Mouse (Mus musculus) midbrain, embryonic 16.5 days (tissue): ENCODE data around the gene Nrbp1. TPM values are rescaled to one million over a fixed set of nuclear protein-coding genes. Genes with fewer than 3 reads are reported as not detected.

Source experiments
- ATAC-seq: fragments of 200-750 bp; cut with Nextera tagmentation; 2 replicates; pipeline ENCODE4 v1.8.0; 2017; ENCODE audit warnings: moderate TSS enrichment
- H3K27ac ChIP-seq: fragments of 300-500 bp; sonication (generic); 2 replicates; pipeline ENCODE4 v1.5.1; 2014; ENCODE audit warnings: mild to moderate bottlenecking, low read length, mixed read lengths
- H3K27me3 ChIP-seq: fragments of 300-500 bp; sonication (generic); 2 replicates; pipeline ENCODE4 v1.6.1; 2014; ENCODE audit warnings: low read depth, low read length, mixed read lengths; ENCODE audit not compliant: control insufficient read depth, insufficient read depth
- H3K36me3 ChIP-seq: fragments of 300-500 bp; sonication (generic); 2 replicates; pipeline ENCODE4 v1.6.1; 2014; ENCODE audit warnings: mild to moderate bottlenecking, low read length, moderate library complexity, mixed read lengths; ENCODE audit not compliant: control insufficient read depth, insufficient read depth
- H3K4me1 ChIP-seq: fragments of 300-500 bp; sonication (generic); 2 replicates; pipeline ENCODE4 v1.6.1; 2014; ENCODE audit warnings: mild to moderate bottlenecking, low read length, mixed read lengths; ENCODE audit not compliant: control insufficient read depth, insufficient read depth
- H3K4me2 ChIP-seq: fragments of 300-500 bp; sonication (generic); 2 replicates; pipeline ENCODE4 v1.6.1; 2014; ENCODE audit warnings: mild to moderate bottlenecking, low read length, mixed read lengths
- H3K4me3 ChIP-seq: fragments of 300-500 bp; sonication (generic); 2 replicates; pipeline ENCODE4 v1.5.1; 2014; ENCODE audit warnings: low read depth, mild to moderate bottlenecking, low read length, moderate library complexity, mixed read lengths
- H3K9ac ChIP-seq: fragments of 300-500 bp; sonication (generic); 2 replicates; pipeline ENCODE4 v1.6.1; 2014; ENCODE audit warnings: low read depth, low read length, mixed read lengths
- H3K9me3 ChIP-seq: fragments of 300-500 bp; sonication (generic); replicated peaks from 2 replicates; pipeline ENCODE4 v1.6.1; 2014; ENCODE audit warnings: mild to moderate bottlenecking, low read length, mixed read lengths; ENCODE audit not compliant: control insufficient read depth, poor library complexity, severe bottlenecking
- WGBS: fragments of 180-500 bp; shearing (Covaris S2); extraction: QIAGEN DNeasy Blood & Tissue Kit; methylation state at CpG from one replicate; pipeline ENCODE4 v1.1.7; 2014; 5-methylcytosine and 5-hydroxymethylcytosine counted together
- polyA plus RNA-seq: library from polyadenylated mRNA; unstranded; fragments of >200 nt; fragmentation: Nextera tagmentation; extraction: Ambion mirVana; gene quantifications from 2 replicates; pipeline ENCODE4 v1.2.1, GENCODE M21; 2015

The Nrbp1 gene
- polyA plus RNA-seq, 1 experiment from 2014 or later, result 165 TPM

DNA sequence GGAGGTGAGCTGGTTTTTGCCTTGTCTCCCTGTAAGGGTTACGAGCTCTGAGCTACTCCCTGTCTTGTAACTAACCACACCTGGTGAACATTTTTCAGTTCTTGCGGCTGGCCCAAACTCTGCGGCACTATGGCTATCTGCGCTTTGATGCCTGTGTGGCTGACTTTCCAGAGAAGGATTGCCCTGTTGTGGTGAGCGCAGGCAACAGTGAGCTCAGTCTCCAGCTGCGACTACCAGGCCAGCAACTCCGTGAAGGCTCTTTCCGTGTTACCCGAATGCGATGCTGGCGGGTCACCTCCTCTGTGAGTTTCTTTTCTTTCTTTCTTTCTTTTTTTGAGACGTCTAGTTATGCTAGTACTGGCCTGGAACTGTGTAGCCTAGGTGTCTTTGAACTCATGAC lies 43.6 kb upstream of the Nrbp1 start:
- 95% methylated on average over 12 of the region's 12 CpGs for WGBS
- Histone ChIP-seq H3K4me2 (no peak overlapping the region), H3K9ac (no peak overlapping the region), H3K4me1 (peaks cover 23% of the 10 kb centered on the region), H3K27ac (no peak overlapping the region), H3K9me3 (peaks cover 5% of the 10 kb centered on the region), H3K27me3 (no peaks in the 10 kb centered on the region), H3K4me3 (no peak overlapping the region), H3K36me3 (peaks cover 51% of the 10 kb centered on the region)
- ATAC-seq, result no peak

DNA sequence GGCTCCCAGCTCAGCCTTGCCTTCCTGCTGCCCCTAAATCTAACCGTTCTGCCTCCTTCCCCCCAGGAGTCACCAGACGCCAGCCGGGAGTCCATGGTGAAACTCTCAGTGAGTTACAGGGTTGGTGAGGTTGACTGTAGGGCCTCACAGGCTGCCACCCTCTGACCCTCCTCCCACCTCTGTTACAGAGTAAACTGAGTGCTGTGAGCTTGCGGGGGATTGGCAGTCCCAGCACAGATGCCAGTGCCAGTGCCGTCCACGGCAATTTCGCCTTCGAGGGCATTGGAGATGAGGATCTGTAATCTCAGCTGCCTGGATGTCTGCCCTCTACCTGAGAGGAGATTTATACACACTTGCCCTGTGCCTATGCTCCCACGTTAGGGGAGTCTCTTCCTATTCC lies 42.5 kb upstream of the Nrbp1 start:
- Histone ChIP-seq H3K4me1 (peaks cover 24% of the 10 kb centered on the region), H3K9ac (no peak overlapping the region), H3K27me3 (no peaks in the 10 kb centered on the region), H3K27ac (no peak overlapping the region), H3K9me3 (peaks cover 5% of the 10 kb centered on the region), H3K4me3 (no peak overlapping the region), H3K4me2 (no peak overlapping the region), H3K36me3 (peaks cover 56% of the 10 kb centered on the region)
- ATAC-seq, result no peak
- WGBS, result 85% methylated on average over 9 of the region's 9 CpGs

DNA sequence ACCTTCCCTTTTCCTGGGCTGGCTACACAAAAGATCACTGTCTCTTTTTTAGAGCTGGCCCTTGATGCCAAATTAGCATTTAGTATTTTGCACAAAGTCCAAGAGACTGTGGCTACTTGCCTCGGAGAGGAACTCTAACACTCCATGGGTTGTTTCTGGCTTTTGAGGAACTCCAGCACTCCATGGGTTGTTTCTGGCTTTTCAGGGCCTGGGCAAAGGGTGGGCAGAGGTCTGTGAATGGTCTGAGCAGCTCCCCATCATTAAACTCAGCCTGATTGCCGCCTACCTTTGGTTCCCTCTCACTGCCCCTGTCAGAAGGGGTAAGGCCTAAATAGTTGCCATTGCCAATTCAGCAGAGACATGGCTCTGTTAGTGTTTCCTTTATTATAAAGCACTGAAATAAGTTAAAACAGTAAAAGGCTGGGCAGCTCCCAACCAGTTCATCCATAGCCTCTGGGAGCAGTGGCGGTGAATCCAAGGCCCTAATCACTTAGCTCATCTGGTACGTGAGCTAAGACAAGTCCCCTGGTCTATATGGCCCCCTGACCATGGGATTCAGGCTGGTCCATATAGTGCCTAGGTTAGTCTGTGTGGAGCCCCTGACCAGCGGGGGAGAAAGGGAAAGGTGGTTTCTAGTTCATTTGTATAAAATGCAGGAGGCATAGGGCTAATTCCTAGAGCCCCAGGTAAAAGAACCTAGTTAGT lies 41.9 kb upstream of the Nrbp1 start:
- Histone ChIP-seq H3K36me3 (peaks cover 60% of the 10 kb centered on the region), H3K9ac (no peak overlapping the region), H3K9me3 (peaks cover 5% of the 10 kb centered on the region), H3K4me2 (no peak overlapping the region), H3K27me3 (no peaks in the 10 kb centered on the region), H3K27ac (no peak overlapping the region), H3K4me3 (no peak overlapping the region), H3K4me1 (peaks cover 24% of the 10 kb centered on the region)
- WGBS, result 88% methylated on average over 5 of the region's 5 CpGs
- no peak for ATAC-seq

DNA sequence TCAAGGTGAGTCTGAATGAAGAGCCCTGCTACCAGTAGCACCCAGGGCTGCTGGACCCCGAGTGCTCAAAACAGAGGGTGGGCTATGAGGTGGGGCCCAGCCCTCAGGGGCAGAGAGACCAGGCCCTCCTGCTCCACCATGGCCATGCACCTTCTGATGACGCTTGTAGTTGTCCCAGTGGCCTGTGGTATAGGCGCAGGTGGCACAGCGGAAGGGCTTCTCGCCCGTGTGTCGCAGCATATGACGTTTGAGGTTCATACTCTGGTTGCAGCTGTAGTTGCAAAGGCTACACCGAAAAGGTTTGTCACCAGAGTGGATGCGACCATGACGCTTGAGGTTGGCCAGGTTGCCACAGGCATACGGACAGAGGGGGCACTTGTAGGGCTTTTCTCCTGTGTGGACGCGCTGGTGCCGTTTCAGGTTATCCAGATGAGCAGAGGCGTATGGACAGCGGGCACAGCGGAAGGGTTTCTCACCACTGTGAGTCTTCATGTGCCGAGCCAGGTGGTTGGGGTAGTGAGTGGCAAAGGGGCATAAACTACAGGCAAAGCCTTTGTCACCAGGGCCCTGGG lies 41.3 kb upstream of the Nrbp1 start:
- Histone ChIP-seq H3K4me3 (no peak overlapping the region), H3K27me3 (no peaks in the 10 kb centered on the region), H3K27ac (no peak overlapping the region), H3K36me3 (peaks cover 63% of the 10 kb centered on the region), H3K4me2 (no peak overlapping the region), H3K9me3 (peaks cover 5% of the 10 kb centered on the region), H3K9ac (no peak overlapping the region), H3K4me1 (peaks cover 18% of the 10 kb centered on the region)
- ATAC-seq, result no peak
- 93% methylated on average over 19 of the region's 19 CpGs for WGBS

DNA sequence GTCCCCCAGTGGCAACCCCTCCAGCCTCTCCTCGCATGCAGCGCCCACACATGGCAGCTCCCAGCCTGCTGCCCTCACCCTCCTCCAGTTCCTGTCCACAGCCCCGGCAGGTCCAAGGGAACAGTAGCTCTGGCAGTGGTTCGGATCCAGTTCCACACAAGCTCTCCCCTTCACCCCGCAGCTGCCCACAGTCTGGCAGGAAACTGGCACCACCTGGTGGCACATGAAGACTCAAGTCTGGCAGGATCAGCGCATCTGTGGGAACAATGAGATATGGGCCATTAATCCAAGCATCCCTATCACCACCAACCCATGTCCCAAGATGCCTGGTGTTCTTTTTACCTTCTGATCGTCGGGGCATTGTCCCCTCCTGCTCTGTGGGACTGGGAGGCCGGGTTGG lies 40.8 kb upstream of the Nrbp1 start:
- H3K4me3 ChIP-seq, result no peak overlapping the region
- peaks cover 5% of the 10 kb centered on the region for H3K9me3 ChIP-seq
- H3K27ac ChIP-seq, result no peak overlapping the region
- ATAC-seq, result no peak
- H3K9ac ChIP-seq, result no peak overlapping the region
- H3K4me1 ChIP-seq, result peaks cover 16% of the 10 kb centered on the region
- no peaks in the 10 kb centered on the region for H3K27me3 ChIP-seq
- no peak overlapping the region for H3K4me2 ChIP-seq
- H3K36me3 ChIP-seq, result peaks cover 65% of the 10 kb centered on the region
- WGBS, result 88% methylated on average over 9 of the region's 9 CpGs

DNA sequence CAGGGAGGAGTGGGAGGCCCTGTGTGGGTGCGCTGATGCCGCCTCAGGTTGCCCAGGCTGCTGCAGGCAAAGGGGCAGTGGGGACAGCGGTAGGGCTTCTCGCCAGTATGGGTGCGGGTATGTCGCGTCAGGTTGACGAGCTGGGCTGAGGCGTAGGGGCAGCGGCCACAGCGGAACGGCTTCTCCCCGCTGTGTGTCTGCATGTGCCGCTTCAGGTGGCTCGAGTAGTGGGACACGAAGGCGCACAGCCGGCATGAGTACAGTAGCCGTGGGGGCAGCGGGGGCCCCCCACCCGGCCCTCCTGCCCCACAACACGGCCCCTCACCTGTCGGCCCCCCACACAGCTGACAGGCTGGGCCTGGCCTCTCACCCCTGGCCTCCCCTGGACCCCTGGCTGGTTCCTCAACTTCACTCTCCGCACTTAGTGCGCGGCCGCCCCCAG lies 40.3 kb upstream of the Nrbp1 start:
- H3K4me1 ChIP-seq, result peaks cover 16% of the 10 kb centered on the region
- H3K27ac ChIP-seq, result no peak overlapping the region
- H3K36me3 ChIP-seq, result peaks cover 62% of the 10 kb centered on the region
- H3K9ac ChIP-seq, result no peak overlapping the region
- H3K27me3 ChIP-seq, result no peaks in the 10 kb centered on the region
- no peak overlapping the region for H3K4me3 ChIP-seq
- no peak overlapping the region for H3K4me2 ChIP-seq
- peaks cover 5% of the 10 kb centered on the region for H3K9me3 ChIP-seq
- 89% methylated on average over 27 of the region's 27 CpGs for WGBS
- no peak for ATAC-seq

DNA sequence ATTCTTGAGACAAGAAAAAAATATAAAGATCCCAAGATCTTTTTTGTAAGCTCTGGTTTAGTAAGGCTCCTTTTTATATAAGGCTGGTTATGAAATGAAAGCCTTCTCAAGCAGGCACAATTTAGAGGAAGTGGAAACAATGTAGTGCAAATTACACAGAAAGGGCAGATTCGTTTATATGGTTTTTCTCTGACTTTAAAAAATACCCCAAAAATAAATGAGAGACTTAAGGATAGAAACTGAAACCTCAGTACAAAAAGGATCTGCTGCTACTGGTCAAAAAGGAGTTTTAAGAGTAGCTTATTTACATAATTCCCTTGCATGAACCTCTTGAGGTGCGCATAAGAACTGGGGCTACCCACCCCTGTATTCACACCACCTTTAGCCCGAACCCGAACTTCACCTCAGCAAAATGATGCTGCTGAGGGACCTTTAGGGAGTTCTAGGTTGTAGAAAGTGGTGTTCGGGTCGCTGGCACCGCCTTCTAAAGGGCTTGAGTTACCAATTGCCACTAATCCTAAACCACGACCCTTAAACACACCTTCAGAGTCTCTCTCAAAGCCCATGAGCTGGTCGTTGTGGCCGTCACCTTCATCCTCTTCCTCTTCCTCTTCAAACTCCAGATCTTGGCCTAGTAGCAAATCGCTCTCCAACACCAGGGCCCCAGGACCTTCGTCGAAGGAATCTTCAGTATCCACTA lies 39.5 kb upstream of the Nrbp1 start:
- Histone ChIP-seq H3K4me1 (peaks cover 16% of the 10 kb centered on the region), H3K36me3 (peaks cover 58% of the 10 kb centered on the region), H3K9me3 (peaks cover 5% of the 10 kb centered on the region), H3K27ac (peak overlapping the region; percentile 83), H3K4me3 (peak overlapping the region; percentile 81), H3K9ac (peak overlapping the region; percentile 89), H3K4me2 (peak overlapping the region; percentile 94), H3K27me3 (no peaks in the 10 kb centered on the region)
- WGBS, result 19% methylated on average over 13 of the region's 13 CpGs
- no peak for ATAC-seq

DNA sequence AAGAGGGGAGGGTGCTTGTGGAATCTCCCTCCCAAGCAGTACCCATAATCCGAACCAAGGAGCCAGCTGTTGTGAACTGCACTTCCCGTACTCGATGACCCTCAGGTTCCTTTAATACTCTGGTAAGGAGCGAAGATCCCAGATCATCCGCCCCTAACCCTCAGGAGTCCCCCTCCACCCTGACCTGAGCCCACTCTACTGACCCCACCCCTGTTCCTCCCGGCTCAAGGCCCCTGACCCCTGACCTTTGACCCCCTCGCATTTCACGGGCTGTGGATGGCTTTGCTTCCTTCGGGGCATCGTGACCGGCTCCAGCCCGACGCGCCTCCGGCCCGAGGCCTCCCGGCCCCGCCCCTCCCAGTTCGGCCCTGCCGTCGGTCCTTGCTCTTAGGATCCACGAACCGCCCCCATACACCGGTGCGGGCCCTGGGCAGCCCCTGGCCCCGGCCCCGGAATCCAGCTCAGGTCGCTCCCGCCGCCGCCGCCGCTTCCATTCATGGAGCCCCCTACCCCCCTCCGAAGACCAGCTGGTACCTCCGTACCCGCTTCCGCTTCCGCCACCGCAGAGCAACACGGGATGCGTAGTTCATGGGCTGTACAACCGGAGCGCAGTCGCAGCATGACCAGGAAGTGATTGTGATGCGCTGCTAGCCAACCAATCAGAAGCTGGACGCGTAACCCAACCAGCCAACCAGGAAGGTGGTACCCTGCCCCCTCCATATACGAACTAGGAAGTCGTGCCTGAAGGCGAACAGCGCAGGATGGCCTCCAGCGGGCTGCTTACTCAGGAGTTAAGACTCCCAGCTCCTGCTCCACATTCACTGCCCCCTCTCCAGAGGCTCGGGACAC lies 38.7 kb upstream of the Nrbp1 start, which contains the start of gene Zfp513:
Gene Zfp513 (minus strand): TSS at position 562 of the 849 bp plus-strand sequence.
- Histone ChIP-seq H3K4me3 (peak within 1 kb of the TSS; percentile 81), H3K4me2 (peak within 1 kb of the TSS; percentile 94), H3K27me3 (no peaks in the 10 kb centered on the region), H3K9ac (peak within 1 kb of the TSS; percentile 89), H3K4me1 (peaks cover 16% of the 10 kb centered on the region), H3K9me3 (peaks cover 5% of the 10 kb centered on the region), H3K36me3 (peaks cover 53% of the 10 kb centered on the region), H3K27ac (peak within 1 kb of the TSS; percentile 83)
- under 1% methylated on average over 53 of the region's 53 CpGs for WGBS
- peak; percentile 97 for ATAC-seq
